Mouse (Mus musculus) cerebral cortex, adult 2 months (tissue): ENCODE results near the gene Galnt16.

Source experiments
- WGBS: fragments of 180-500 bp; shearing (Covaris S2); methylation state at CpG from one replicate; pipeline ENCODE4 v1.1.7; 2018; 5-methylcytosine and 5-hydroxymethylcytosine counted together

The Galnt16 gene

GRCm38 (mm10) chr12:80598236-80598635 lies 80.2 kb downstream of the Galnt16 start:
- 38% methylated on average over 7 of the region's 7 CpGs for WGBS

- 44% methylated on average over 6 of the region's 6 CpGs for WGBS
Measured at GRCm38 (mm10) chr12:80598756-80599155, 80.7 kb downstream of the Galnt16 start.

DNA sequence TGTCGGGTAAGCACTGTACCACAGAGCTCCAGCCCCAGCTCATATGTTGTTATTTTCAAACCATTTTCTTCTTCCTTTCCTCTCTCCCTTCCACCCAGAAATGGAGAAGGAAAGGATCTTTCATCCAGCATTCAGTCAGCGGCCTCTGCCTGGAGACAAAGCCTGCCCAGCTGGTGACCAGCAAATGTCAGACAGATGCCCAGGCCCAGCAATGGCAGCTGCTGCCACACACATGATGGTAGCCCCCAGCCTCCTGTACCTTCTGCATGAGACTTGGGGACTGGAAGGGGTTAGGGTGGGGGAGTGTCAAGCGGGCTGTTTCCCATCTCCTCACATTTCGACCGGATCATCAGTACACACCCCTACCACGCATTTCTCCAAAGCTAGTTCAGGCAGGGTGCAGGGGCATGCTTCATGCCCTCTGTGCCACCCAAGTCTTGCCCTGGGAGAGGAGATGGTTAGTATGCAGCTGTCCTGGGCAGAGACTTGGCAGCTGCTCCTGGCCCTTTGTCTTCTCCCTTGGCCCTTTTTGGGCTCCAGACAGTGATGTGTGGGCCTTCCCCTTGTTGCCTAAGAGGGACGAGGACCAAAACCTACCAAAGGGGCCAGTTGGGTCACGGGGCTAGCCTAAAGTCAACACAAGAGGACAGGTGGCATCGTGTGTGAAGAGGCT lies 83.7 kb downstream of the Galnt16 start:
- WGBS, result 85% methylated on average over 9 of the region's 9 CpGs

- over 99% methylated on average over 5 of the region's 5 CpGs for WGBS
Measured at GRCm38 (mm10) chr12:80602432-80602831, 84.4 kb downstream of the Galnt16 start.

- WGBS, result 35% methylated on average over 4 of the region's 4 CpGs
Measured at GRCm38 (mm10) chr12:80603566-80603965, 85.5 kb downstream of the Galnt16 start.

- 62% methylated on average over 2 of the region's 2 CpGs for WGBS
Measured at GRCm38 (mm10) chr12:80604218-80604617, 86.1 kb downstream of the Galnt16 start.

DNA sequence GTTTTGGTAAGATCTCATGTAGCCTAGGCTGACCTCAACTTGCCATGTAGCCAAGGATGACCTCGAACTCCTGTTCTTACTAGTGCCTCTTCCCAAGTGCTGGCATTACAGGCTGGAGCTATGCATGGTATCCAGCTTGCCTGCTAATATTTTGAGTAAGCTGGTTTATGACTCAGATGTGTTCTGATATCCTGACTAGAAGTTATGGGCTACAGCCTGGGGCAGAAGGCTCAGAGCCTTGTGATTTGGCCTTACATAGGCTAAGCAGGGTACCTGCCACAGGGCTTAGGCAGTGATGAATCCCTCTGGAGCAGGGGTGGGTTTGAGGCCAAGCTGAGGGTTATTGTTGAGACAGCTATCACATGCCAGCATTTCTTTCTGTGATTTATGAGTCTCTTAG lies 90.5 kb downstream of the Galnt16 start:
- 92% methylated on average over 1 of the region's 1 CpGs for WGBS

GRCm38 (mm10) chr12:80609928-80610327 lies 91.9 kb downstream of the Galnt16 start:
- WGBS, result 64% methylated on average over 3 of the region's 3 CpGs

GRCm38 (mm10) chr12:80612113-80612791 lies 94.2 kb downstream of the Galnt16 start:
- 53% methylated on average over 9 of the region's 9 CpGs for WGBS

DNA sequence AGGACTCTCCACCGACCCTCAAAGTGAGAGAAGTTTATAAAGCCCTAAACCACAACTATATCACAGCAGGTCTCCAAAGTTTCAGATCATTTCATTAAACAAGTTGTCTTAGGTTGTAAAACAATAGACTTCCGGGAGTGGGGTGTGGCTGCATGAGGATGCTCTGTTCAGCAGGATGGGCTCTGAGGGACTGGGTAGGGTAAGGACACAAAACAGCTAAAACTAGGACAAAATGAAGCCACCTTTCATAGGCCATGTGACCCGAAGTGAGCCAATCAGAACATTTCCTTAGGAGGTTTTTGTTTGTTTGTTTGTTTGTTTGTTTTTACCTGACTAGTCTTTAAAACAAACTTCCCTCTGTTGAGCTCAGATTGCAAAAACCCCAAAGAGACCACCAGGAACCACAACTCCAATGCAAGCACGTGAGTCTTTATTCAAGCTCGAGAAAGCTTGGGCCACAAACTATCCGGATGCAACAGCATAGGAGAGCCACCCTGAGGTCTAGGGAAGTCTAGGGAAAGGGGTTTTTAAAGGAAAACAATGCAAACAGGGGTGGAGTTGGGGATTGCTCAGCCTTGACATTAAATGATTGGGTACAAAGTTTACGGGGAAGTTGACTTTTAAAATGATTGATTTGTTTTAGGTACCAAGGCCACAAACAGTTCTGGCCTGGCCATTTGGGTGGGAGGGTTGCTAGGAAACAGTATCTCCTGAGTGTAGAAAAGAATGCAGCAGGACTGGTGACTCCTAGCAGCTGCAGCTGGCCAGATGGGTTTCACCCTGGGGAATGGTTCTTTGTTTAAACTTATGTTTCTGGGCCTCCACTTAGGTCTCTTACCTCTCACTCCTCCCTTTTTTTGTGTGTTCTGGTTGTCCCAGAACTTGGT lies 97.5 kb downstream of the Galnt16 start:
- WGBS, result 72% methylated on average over 7 of the region's 7 CpGs

GRCm38 (mm10) chr12:80620501-80620900 lies 102.4 kb downstream of the Galnt16 start:
- WGBS, result 80% methylated on average over 5 of the region's 5 CpGs

DNA sequence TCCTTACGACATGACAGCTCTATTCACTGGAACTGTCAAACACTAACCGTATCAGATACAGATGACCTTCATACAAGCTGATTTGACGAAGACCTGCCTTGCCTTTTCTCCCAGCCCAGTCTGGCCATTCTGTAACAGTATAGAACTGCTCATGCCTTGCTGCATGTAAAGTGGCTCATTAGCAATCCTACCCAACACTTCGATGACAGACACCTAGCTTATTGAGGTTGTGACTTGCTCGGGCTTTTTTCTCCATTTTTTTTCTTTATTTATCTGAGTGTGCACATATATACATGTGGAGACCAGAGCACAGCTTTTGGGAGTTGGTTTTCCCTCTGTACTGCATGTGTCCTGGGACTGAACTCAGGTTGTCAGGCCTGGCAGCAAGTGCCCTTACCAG lies 113.7 kb downstream of the Galnt16 start:
- WGBS, result 89% methylated on average over 5 of the region's 5 CpGs

GRCm38 (mm10) chr12:80642725-80643692 lies 124.9 kb downstream of the Galnt16 start:
- WGBS, result 3% methylated on average over 47 of the region's 48 CpGs

DNA sequence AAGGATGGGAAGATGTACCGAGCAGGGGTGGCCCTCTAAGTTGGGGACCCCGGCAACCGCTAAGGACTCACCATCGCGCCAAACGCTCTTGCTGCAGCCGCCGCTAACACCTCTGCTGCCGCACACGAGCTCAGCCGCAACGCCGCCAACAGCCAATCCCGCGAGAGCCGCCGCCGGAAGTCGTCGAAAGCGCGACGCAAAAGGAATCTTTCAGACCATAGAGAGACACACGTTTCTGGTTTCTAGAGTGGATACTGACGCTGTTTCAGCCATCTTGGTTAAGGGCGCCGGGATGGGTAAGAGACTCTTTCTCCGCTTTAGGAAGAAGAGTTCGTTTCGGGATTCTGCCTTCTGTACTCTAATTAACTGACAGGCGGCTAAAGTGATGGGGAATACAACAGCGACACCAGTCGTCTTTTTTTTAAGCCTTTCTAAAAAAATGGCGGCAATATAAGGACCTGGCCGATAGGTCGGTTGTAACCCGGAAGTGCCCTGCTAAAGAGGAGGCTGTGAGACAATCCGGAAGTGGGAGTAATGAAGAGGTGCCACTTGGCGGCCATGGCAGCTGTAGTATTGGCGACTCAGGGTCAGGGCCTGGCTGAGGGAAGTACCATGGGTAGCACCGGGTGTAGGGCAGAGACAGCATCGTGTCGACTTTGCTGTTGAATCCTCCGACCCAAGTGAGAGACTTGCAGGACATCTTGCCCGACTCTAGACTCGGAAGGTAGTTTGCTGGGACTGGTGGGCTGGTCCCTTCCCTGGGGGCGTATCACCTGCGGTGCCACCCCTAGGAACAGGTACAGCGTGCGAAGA lies 125.8 kb downstream of the Galnt16 start, which contains the start of the genes Slc39a9 and Erh:
Slc39a9 (plus strand) TSS at position 191 of the 813 bp plus-strand sequence.
Erh (minus strand) TSS at position 649 of the 813 bp plus-strand sequence.
- WGBS, result under 1% methylated on average over 50 of the region's 50 CpGs

DNA sequence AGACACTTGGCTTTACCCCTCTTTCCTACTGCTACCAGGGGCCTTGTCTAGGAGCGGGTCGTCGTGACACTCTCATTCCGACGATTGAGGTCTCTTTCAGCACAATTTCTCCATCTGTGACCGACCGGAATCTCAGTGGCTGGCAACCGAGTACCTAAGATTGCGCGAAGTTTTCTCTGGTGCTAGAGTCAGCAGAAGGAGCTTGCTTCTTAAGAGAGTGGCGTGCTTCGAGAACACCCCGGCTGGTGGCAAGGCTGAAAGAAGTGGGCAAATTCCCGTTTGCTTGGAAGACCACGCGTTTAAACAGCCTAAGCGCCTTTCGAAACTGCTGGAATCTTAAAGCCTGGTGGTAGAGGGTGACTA lies 126.4 kb downstream of the Galnt16 start:
- 3% methylated on average over 18 of the region's 18 CpGs for whole genome bisulfite sequencing

DNA sequence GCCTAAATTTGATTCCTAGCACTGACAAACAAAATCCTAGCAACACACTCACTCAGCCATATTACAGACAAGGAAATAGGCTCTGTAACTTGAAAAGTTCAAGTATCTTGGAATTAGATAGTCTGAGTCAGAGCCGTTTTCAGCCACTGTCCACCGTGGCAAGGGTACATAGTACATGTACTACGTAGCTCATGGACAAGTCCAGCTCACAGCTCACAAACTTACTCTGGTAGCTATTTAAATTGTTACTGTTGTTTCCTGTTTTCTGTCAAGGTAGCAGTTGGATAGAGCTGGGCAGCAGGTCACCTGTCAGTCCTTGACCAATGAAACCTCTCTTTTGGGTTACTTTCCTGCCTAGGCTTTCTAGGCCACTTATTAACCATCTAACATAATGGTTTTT lies 128.3 kb downstream of the Galnt16 start:
- WGBS, result 81% methylated on average over 3 of the region's 3 CpGs

DNA sequence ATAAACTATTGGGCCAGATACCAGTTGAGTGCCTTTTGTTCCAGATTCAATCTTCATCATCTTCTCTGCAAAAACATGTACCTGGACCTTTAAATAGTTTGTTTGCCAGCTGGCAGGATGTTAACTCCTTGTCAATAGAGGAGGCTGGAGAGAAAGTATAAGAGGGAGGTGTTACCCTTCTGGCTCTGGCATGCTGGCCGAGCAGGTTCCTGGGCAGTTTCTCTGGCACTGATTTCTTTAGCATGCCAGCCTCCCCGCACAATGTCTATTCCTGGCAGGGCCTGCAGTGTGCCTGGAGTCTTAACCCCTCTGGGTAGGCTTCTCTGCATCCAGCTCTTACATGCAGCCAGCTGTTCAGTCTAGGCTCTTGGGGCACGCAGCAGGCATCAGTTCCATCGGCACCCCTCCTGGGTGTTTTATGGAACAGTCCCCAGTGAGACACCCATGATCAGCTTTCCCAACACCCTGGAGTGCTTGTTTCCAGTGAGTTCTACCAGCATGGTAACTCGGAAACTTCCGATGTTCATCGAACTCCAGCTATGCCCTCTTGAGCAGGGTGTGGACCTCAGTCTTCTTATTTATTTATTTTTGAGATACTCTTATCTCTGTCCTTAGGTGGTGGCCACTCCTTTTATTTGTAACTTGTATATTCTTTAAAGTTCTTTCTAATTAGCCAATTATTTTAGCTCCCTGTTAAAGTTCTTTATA lies 136.0 kb downstream of the Galnt16 start:
- 62% methylated on average over 7 of the region's 7 CpGs for WGBS

GRCm38 (mm10) chr12:80654659-80655025 lies 136.6 kb downstream of the Galnt16 start:
- 81% methylated on average over 3 of the region's 3 CpGs for WGBS

DNA sequence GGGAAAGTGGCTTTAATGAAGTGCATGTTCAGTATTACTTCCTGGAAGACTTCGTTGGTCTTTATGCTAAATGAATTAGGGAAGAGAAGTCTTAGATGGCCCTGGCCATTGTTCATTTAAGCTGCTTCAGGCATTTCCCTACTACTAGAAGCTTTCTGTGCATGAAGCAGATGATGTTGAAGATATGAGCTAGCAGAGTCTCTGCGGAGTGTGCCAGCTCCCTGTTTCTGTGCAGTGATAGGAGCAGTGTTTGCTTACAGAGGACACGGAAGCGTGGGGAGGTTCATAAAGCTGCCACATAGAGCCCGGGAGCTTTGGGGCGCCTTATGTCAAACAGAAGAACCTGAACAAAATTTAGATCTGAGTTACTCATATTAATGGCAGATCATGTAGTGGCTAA lies 140.6 kb downstream of the Galnt16 start:
- WGBS, result 71% methylated on average over 6 of the region's 6 CpGs

DNA sequence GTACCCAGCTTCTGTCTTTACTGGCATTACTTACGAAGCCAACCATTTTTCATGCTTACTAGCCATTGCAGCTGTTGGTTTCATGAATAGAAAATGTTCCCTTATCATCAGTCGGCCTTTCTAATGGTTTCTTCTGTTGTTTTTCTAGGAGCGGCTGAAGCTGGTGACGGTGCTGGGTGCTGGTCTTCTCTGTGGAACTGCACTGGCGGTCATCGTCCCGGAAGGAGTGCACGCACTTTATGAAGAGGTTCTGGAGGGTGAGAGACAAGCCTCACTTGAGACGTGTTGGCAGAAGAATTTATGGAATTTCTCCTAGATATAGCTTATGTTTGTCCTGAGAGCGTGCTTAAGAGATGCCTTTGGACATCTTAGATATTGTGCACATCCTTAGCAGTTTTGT lies 144.2 kb downstream of the Galnt16 start:
- WGBS, result 84% methylated on average over 10 of the region's 10 CpGs
